Mouse (Mus musculus): ENCODE results near the gene Cops9. TPM values are rescaled to one million over a fixed set of nuclear protein-coding genes. Genes with fewer than 3 reads are reported as not detected.

The Cops9 gene
- polyA plus RNA-seq (2015; fragmentation: Nextera tagmentation; extraction: Ambion mirVana): 409 and 435 TPM in 2 replicates

DNA sequence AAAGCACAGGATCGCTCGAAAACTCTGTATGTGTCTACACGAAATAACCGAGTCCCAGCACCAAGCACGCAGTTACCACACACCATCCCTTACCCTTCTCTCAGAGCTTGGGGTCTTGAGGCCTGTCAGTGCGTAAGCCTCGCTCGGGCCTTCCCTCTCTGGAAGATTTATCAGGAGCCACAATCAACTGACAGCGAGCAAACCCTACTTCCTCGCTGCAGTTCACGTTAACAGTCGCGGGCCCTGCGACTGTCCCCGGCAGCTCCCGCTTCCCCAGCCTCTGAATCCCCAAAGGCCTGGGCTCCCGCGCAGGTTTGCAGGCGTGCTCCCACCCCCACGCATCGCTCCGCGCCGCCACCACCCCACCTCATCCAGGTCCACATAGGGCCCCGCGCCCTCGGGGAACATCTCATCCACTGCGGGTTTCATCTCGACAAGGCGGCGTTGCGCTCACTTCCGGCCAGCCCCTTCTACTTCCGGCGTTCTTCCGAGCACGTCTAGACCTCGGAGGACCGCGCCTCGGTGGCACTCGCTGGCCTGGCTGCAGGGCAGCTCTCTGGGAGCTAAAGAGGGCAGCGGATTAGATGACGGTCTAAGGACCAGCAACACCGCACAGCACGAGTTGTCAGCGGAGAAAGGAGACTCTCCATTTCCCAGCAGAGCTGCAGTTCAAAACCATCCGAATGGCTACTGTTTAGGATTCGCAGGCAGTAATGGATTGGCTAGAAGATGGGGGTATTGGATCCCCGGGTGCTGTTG lies at the start of gene Cops9:
TSS of gene Cops9 (minus strand) at position 472 of the 759 bp plus-strand sequence.
- H3K4me2 ChIP-seq: peak within 1 kb of the TSS; percentile 89
- WGBS: 1% methylated on average over 50 of the region's 50 CpGs
- H3K4me1 ChIP-seq: peaks cover 21% of the 10 kb centered on the region
- peaks cover 32% of the 10 kb centered on the region for H3K36me3 ChIP-seq
- peak; percentile 93 for ATAC-seq (replicated peaks; ENCODE audit: low FRiP score)
- peak within 1 kb of the TSS; percentile 71 for H3K4me3 ChIP-seq (replicated peaks)
- no peaks in the 10 kb centered on the region for H3K9me3 ChIP-seq (replicated peaks)
- H3K9ac ChIP-seq: peak within 1 kb of the TSS; percentile 81
- H3K27me3 ChIP-seq: 0 out of 2 replicates have a peak, but pooled peaks cover 4% of the 10 kb centered on the region
- H3K27ac ChIP-seq: peak within 1 kb of the TSS; percentile 56; the same call in 1 of the 2 replicates

DNA sequence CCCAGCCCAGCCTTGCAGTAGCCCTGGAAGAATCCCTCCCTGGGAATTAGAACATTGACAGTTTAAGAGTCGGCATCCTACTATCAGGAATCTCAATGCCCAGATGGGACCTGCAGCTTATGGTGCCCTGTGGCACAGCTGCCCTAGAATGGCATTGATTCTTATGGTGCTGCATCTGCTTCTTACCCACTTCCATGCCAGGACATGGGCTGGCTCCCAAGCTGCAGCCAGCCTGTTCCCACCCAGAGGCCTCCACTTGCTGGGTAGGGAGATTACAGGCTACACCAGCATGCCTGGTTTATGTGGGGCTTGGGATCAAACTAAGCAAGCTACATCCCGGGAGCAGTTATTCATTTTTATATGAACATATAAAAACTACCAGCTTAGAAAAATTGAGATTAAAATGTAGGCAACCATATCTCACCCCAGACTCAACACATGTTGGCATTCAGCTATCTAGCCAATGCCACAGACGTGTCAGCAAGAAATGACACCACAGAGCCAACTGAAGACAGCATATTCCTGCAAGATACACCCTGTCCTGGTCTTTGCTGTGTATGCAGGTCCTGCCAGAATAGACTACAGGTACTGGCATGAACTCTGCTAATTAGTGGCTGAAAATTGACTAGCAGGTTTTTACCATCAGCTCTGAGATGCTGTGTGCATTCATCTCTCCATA lies 49.5 kb upstream of the Cops9 start:
- no peak for ATAC-seq (replicated peaks; ENCODE audit: low FRiP score)
- 84% methylated on average over 3 of the region's 3 CpGs for WGBS
- peaks cover 3% of the 10 kb centered on the region; the same call in 1 of the 2 replicates for H3K27me3 ChIP-seq

DNA sequence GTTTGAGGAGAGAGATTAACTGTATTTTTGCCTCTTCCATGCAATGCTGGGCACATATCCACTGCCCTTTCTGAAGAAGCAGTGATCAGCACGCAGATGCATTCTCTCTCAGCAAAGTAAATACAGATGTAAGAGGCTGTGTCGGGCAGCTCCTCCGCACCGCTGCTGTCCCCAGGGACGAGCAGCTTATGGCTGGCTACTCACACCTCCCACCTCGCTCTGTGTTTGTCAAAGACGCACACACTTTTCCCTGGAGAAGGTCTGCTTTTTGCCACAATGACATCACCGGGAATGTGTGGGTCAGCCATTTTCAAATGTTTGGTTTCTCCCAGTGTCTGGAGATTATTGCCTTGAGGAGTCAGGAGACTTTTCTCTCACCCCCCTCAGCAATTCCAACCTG lies 45.2 kb upstream of the Cops9 start:
- Histone ChIP-seq H3K4me2 (peak overlapping the region; percentile 3; the same call in 1 of the 2 replicates), H3K4me1 (peaks cover 31% of the 10 kb centered on the region), H3K9ac (no peak overlapping the region), H3K27ac (peak overlapping the region; percentile 52; the same call in 1 of the 2 replicates), H3K4me3 (replicated peaks) (no peak overlapping the region), H3K27me3 (peaks cover 3% of the 10 kb centered on the region; the same call in 1 of the 2 replicates), H3K36me3 (no peaks in the 10 kb centered on the region), H3K9me3 (replicated peaks) (no peaks in the 10 kb centered on the region)
- ATAC-seq (replicated peaks; ENCODE audit: low FRiP score): peak; percentile 63; the same call in 1 of the 2 replicates
- WGBS: 14% methylated on average over 8 of the region's 8 CpGs

More for the DNA sequence above, 49.5 kb upstream of the Cops9 start:
- Histone ChIP-seq H3K9ac (no peak overlapping the region), H3K4me1 (peaks cover 15% of the 10 kb centered on the region), H3K4me3 (replicated peaks) (no peak overlapping the region), H3K9me3 (replicated peaks) (no peaks in the 10 kb centered on the region), H3K4me2 (no peak overlapping the region), H3K27ac (no peak overlapping the region), H3K36me3 (no peaks in the 10 kb centered on the region)

DNA sequence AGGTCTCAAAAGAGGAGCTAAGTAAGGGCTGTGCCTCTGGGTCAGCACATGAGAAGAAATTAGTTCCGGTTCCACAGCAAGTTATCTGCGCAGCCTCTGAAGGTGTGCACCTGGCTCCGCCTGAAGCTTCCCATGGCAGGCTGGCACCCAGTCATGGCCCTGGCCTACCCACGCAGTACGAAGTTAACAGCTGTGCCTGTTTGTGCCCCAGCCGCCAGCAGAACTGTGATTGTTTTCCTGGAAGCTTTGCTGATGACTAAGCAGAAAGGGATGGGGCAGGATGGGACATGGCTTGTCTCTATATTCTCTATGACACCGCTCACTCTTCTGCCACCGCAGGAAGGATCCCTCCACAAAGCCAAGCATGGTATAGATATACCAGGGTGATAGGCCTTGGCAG lies 41.4 kb upstream of the Cops9 start:
- Histone ChIP-seq H3K9me3 (replicated peaks) (no peaks in the 10 kb centered on the region), H3K4me1 (peaks cover 50% of the 10 kb centered on the region), H3K27me3 (peaks cover 3% of the 10 kb centered on the region; the same call in 1 of the 2 replicates), H3K4me2 (no peak overlapping the region), H3K9ac (no peak overlapping the region), H3K36me3 (no peaks in the 10 kb centered on the region), H3K27ac (peak overlapping the region; percentile 27; the same call in 1 of the 2 replicates), H3K4me3 (replicated peaks) (no peak overlapping the region)
- ATAC-seq (replicated peaks; ENCODE audit: low FRiP score): no peak
- 89% methylated on average over 8 of the region's 8 CpGs for WGBS

DNA sequence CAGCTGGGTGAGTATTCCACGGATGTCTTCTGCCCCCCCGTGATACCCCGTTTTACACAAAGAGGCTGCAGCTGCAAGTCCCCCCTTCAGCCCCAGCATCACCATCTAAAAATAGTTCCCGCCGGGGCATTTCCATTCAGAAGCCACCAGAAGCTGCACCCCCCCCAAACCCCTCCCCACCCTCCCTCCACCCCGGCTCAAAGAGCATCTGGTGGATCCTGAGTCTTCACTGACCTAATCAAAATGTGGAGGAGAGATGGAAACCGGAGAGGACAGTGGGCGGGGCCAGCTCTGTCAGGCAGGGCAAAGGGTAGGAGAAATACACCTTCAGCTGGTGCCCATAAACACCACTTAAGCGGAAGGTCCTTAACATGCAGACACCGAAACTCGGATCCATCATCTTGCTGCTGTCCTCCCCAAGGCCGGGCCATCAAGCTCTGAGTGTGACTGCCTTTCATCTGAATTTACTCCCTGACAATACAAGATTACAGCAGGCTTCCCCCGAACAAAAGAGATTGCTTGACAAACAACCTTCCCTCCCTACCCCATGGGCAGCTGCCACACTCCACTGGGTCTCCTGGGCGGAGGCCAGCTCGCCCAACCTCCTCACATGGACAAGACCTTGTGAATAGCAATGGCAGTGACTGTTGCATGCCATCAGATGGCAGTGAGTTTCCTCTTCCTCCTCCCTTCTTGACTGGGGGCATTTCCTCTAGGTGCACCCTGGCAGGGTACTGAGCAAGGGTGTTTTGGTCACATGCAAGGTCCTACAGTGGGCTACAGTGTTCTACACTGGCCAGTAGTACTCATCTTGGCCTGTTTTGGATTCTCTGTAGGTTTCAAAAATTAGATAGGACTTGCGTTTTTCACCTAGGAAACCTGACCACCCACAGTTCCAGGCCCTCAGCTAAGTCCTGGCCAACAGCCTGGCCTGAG lies 39.2 kb upstream of the Cops9 start:
- Histone ChIP-seq H3K4me3 (replicated peaks) (0 out of 2 replicates have a peak overlapping the region, but pooled peaks have one; percentile 5), H3K9ac (no peak overlapping the region), H3K4me1 (peaks cover 35% of the 10 kb centered on the region), H3K4me2 (peak overlapping the region; percentile 35), H3K9me3 (replicated peaks) (no peaks in the 10 kb centered on the region), H3K36me3 (no peaks in the 10 kb centered on the region), H3K27ac (peak overlapping the region; percentile 67), H3K27me3 (no peaks in the 10 kb centered on the region)
- peak; percentile 90 for ATAC-seq (replicated peaks; ENCODE audit: low FRiP score)
- WGBS: 16% methylated on average over 16 of the region's 16 CpGs

DNA sequence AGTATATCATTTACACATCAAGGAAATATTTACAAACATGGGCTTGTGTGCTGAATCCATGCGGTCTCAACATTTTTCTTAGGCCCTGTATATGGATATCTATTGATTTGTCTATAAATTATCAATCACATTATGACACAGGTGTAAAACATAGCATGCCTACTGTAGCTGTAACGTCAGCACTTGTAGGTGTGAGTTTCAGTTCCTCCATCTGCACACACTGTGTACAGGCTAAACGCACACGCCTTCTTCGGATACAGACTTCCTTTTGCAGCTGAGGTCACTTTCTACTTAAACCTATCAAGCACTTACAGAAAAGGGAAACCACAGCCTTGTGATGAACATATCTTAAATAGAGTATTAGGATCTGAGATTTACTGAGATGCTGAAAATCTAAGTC lies 37.0 kb upstream of the Cops9 start:
- no peaks in the 10 kb centered on the region for H3K36me3 ChIP-seq
- peaks cover 34% of the 10 kb centered on the region for H3K4me1 ChIP-seq
- no peak overlapping the region for H3K4me3 ChIP-seq (replicated peaks)
- WGBS: 88% methylated on average over 5 of the region's 5 CpGs
- H3K27ac ChIP-seq: no peak overlapping the region
- H3K9me3 ChIP-seq (replicated peaks): no peaks in the 10 kb centered on the region
- no peak overlapping the region for H3K4me2 ChIP-seq
- 0 out of 2 replicates have a peak, but pooled peaks cover 4% of the 10 kb centered on the region for H3K27me3 ChIP-seq
- H3K9ac ChIP-seq: no peak overlapping the region
- ATAC-seq (replicated peaks; ENCODE audit: low FRiP score): no peak

DNA sequence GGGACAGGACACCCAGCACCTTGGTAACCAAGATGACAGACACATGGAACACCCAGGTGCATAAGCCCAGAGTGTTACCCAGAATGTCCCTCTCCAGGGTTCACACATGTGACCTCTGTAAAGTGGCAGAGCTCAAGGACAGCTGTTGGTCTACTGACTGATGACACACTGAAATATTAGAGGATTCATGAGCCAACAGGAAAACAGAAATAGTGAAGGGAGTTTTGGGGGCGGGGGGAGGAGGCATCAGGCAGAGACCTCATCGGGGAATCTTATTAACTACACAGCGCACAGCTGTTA lies 34.8 kb upstream of the Cops9 start:
- Histone ChIP-seq H3K4me2 (no peak overlapping the region), H3K27ac (0 out of 2 replicates have a peak overlapping the region, but pooled peaks have one; percentile 48), H3K36me3 (no peaks in the 10 kb centered on the region), H3K27me3 (0 out of 2 replicates have a peak, but pooled peaks cover 4% of the 10 kb centered on the region), H3K9ac (no peak overlapping the region), H3K4me3 (replicated peaks) (no peak overlapping the region), H3K4me1 (peaks cover 19% of the 10 kb centered on the region), H3K9me3 (replicated peaks) (no peaks in the 10 kb centered on the region)
- ATAC-seq (replicated peaks; ENCODE audit: low FRiP score): no peak
- 54% methylated on average over 3 of the region's 3 CpGs for WGBS

DNA sequence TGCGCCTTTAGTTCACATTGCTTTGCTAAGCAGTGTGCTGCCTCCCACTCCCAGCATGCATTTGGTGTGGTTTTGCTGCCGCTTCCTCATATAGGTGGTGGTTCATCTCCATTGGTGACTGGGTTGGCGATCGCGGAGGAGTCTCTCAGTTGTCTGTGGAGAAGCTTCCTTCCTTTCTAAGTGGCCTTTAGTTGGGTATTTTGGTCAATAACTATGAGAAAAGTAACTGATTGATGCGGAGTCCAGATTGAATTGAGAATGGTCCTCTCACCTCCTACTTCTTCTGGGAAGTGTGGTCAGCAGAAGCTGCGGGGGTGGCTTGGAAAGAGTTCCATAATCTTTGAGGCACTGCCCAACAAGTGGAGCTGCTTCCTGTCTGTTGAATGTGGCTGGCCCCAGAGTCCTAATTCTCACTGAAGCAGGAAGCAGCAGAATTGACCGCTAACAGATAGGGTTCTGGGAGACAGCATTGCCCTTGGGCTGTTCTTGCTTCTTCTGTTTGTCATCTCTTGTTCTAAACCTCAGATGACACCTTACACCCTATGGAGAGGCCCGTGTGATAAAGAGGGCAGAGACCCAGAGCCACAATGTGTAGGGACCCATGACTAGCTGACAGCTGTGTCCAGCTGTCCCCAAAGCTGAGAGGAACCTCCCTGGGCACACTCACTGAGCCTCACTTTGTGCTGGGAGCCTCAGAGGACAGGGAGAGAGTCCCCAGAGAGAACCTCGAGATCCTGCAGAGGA lies 34.3 kb upstream of the Cops9 start:
- peaks cover 15% of the 10 kb centered on the region for H3K4me1 ChIP-seq
- no peak overlapping the region for H3K4me2 ChIP-seq
- ATAC-seq (replicated peaks; ENCODE audit: low FRiP score): 0 out of 2 replicates have a peak, but pooled peaks have one; percentile 24
- H3K27me3 ChIP-seq: 0 out of 2 replicates have a peak, but pooled peaks cover 4% of the 10 kb centered on the region
- H3K36me3 ChIP-seq: no peaks in the 10 kb centered on the region
- H3K4me3 ChIP-seq (replicated peaks): no peak overlapping the region
- H3K27ac ChIP-seq: peak overlapping the region; percentile 48; the same call in 1 of the 2 replicates
- no peaks in the 10 kb centered on the region for H3K9me3 ChIP-seq (replicated peaks)
- H3K9ac ChIP-seq: no peak overlapping the region
- WGBS: 73% methylated on average over 10 of the region's 10 CpGs

DNA sequence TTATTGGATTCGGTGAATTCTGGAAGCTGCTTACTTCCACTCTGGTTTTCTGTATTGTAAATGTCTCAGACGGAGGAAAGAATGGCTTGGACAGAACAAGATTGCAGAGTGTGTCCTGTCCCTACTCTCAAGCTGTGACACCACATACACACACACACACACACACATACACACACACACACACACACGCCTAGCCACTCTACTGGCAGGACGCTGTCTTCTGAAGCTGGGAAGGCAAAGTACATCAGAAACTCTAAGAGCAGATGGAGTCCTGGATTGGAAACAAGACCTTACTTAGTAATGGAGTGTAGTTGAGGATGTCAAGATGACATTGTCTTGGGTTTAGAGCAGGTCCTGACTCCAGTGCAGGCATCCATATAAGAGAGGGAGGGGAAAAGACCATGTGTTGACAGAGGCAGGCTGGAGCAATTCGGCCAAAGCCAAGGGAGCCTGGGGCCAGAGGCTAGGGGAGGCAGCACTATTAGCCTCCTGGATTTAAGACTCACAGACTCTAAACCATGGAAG lies 31.5 kb upstream of the Cops9 start:
- Histone ChIP-seq H3K27ac (no peak overlapping the region), H3K4me1 (peaks cover 4% of the 10 kb centered on the region; the same call in 1 of the 2 replicates), H3K9me3 (replicated peaks) (no peaks in the 10 kb centered on the region), H3K4me2 (no peak overlapping the region), H3K9ac (no peak overlapping the region), H3K36me3 (no peaks in the 10 kb centered on the region), H3K4me3 (replicated peaks) (no peak overlapping the region), H3K27me3 (0 out of 2 replicates have a peak, but pooled peaks cover 4% of the 10 kb centered on the region)
- ATAC-seq (replicated peaks; ENCODE audit: low FRiP score): no peak
- 80% methylated on average over 5 of the region's 5 CpGs for WGBS

DNA sequence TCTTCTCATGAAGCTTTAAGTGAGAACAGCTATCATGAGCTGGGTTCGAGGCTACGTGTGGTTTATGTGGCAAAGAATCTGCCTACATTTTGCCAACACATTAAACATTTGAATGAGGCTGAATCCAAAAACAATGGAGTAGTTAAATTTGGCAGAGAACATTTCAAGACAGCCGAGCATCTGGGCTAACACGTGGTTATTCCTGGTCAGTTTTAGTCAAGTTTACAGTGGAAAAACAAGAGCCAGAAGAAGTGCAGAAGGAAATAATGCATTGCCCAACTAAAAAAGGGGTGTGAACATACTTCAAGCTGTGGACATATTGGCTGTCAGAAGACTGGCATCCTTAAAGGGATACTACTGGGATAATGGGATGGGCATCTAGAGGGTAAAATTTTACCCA lies 29.5 kb upstream of the Cops9 start:
- H3K4me1 ChIP-seq: peaks cover under 1% of the 10 kb centered on the region; the same call in 1 of the 2 replicates
- H3K27ac ChIP-seq: no peak overlapping the region
- no peak overlapping the region for H3K4me2 ChIP-seq
- no peaks in the 10 kb centered on the region for H3K36me3 ChIP-seq
- H3K27me3 ChIP-seq: 0 out of 2 replicates have a peak, but pooled peaks cover 4% of the 10 kb centered on the region
- no peak overlapping the region for H3K9ac ChIP-seq
- H3K4me3 ChIP-seq (replicated peaks): no peak overlapping the region
- ATAC-seq (replicated peaks; ENCODE audit: low FRiP score): no peak
- no peaks in the 10 kb centered on the region for H3K9me3 ChIP-seq (replicated peaks)
- WGBS: 78% methylated on average over 4 of the region's 4 CpGs

All from kidney, embryonic 15.5 days (tissue).